Mouse (Mus musculus): ENCODE results near the gene Rpl12. TPM values are rescaled to one million over a fixed set of nuclear protein-coding genes. Genes with fewer than 3 reads are reported as not detected.
"Not testable (repeated sequence)": the region's sequence is repeated elsewhere in the genome, so short reads cannot be mapped to it uniquely, and the experiment has no call there.

Gene Rpl12
- total RNA-seq, 1 experiment from 2014 or later = 133 TPM

- DNase-seq = peak; percentile 92
These were observed 20.4 kb downstream of the Rpl12 start, which contains the start of gene Slc2a8 for GRCm38 (mm10) chr2:32981725-32982271. Slc2a8 (minus strand) TSS chr2:32982083.

GRCm38 (mm10) chr2:32982700-32983099, 21.3 kb downstream of the Rpl12 start:
- DNase-seq = no peak

- DNase-seq = no peak
These were observed 22.3 kb downstream of the Rpl12 start for GRCm38 (mm10) chr2:32983617-32984016.

- no peak for DNase-seq
These were observed 24.5 kb downstream of the Rpl12 start for GRCm38 (mm10) chr2:32985844-32986243.

DNA sequence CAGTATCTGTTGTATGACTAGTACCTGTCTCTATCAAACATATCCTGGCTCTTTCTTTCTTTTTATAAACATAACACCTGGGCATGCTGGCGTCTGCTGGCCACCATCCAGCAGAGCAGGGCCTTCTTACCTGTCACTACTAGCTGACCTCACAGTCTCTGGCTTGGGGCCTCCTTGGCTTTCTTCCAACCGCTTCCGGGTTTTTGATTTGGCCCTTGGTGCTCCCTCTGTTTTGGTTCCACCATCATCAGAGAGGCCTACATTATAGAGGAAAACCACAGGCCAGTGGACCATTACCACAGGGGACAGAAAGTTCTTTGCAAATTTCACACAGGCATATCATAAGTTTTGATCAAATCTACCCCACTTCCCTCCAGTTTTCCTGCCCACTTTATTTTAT, 28.0 kb downstream of the Rpl12 start:
- no peak for DNase-seq

GRCm38 (mm10) chr2:32990167-32990832, 28.9 kb downstream of the Rpl12 start:
- no peak for DNase-seq

DNA sequence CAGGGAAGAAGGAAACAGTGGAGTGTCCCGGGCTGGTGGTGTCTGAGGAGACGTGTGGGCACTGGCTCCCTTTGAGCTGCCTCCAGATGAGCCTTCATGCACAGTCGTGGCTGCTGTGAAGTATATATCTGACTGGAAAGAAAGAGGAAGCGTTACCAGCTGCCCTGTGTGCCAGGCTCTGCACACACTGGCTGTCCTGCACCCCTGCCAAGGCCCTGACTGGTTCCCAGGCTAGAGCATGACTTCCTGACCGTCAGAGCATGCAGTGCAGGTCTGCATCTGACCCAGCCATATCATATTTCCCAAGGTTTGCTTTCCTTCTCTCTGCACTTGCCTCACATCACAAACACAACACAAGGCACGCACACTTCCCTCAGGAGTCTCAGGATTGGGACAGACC, 30.8 kb downstream of the Rpl12 start:
- DNase-seq = no peak

DNA sequence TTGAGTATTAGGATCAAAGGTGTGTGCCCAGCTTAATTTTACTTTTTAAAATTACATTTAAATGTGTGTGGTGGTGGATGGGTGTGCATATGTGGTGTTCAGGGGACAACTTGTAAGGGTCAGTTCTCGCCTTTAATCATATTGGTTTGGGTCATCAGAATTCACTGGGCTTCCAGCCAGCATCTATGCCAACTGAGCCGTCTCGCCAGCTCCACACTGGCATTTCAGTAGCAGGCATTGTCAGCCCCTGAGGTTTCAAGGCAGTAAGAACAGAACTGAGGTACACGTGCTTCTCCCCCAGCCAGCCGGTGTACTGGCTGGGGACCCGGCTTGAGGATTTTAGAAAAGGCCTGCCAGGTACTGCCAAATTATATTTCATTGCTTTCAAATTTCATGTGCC, 35.7 kb downstream of the Rpl12 start:
- DNase-seq = no peak

DNA sequence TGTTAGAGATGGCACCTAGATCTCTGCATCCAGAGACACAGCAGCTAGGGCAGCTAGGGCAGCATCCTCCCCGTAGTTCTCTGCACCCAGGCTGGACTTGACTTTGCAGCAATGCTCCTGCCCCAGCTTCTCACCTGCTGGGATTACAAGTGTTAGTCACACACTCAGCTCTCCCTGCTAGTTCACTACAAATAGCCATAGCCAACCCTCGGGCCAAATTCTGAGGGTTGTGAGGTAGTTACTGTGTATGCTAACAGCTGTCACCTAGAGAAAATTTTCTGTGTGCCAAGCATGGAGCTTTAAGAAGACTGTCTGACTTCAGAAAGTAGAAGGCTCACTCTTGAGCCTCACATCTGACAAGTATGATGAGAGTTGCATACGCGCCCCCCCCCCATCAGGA, 36.4 kb downstream of the Rpl12 start:
- DNase-seq = no peak

- no peak for DNase-seq
These were observed 38.4 kb downstream of the Rpl12 start for GRCm38 (mm10) chr2:32999752-33000151.

- no peak for DNase-seq
These were observed 40.8 kb downstream of the Rpl12 start for GRCm38 (mm10) chr2:33002144-33002543.

GRCm38 (mm10) chr2:33005041-33005440, 43.7 kb downstream of the Rpl12 start:
- DNase-seq = no peak

DNA sequence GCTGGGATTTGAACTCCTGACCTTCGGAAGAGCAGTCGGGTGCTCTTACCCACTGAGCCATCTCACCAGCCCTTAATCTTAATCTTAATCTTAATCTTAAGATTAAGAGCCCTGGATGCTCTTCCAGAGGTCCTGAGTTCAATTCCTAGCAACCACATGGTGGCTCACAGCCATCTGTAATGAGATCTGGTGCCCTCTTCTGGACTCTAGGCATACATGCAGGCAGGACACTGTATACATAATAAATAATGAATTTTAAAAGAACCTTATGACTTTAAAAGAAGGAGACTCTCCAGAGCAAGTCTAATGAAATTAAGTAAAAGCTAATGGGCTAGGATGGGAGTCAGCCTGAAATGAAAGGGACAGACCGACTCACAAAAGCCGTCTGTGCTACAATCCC, 47.7 kb downstream of the Rpl12 start:
- not testable (repeated sequence) for DNase-seq

DNA sequence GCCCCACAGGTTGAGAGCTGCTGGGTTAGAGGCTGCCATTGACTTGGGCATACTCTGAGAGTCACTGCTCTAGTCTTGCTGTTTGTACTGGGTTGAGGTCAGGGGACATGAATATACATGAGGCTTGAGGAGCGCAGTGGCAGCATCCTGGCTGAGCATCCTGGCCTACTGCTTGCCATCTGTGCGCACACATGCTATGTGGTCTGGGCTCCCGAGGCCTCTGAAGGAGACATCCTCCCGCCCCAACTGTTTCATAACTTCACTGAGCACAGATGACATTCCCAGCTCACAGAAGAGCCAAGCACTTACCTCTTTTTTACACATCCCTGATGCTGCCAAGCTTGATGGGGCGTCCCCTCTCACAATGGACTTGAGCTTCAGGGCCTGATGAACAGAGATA, 53.5 kb downstream of the Rpl12 start:
- DNase-seq = no peak

Other genes with a start within 250 kb of the Rpl12 start
- gene Cdk9, start 248.5 kb upstream of the Rpl12 start, total RNA-seq (2021) = 83.6 and 96.8 TPM in 2 replicates
- gene Sh2d3c, start 240.5 kb upstream of the Rpl12 start, total RNA-seq (2021) = 14.3 and 23.7 TPM in 2 replicates
- gene 6330409D20Rik, start 220.5 kb upstream of the Rpl12 start, total RNA-seq (2021) = not detected in 2 replicates
- gene Tor2a, start 204.3 kb upstream of the Rpl12 start, total RNA-seq (2021) = 24.7 and 30.8 TPM in 2 replicates
- 0.15 and 0.24 TPM in 2 replicates for gene Ttc16, start 185.9 kb upstream of the Rpl12 start, total RNA-seq (2021)
- gene Ptrh1, start 185.8 kb upstream of the Rpl12 start, total RNA-seq (2021) = 5.7 and 5.9 TPM in 2 replicates
- gene Cfap157, start 177.1 kb upstream of the Rpl12 start, total RNA-seq (2021) = not detected in 2 replicates
- 15.6 and 22.2 TPM in 2 replicates for gene Stxbp1, start 114.3 kb upstream of the Rpl12 start, total RNA-seq (2021)
- 14.0 and 15.2 TPM in 2 replicates for gene Fam129b, start 85.4 kb upstream of the Rpl12 start, total RNA-seq (2021)
- 17.4 and 28.7 TPM in 2 replicates for gene Lrsam1, start 55 bp downstream of the Rpl12 start, total RNA-seq (2021)
- gene Slc2a8, start 20.5 kb downstream of the Rpl12 start, total RNA-seq (2021) = 15.0 and 24.4 TPM in 2 replicates
- gene Garnl3, start 170.1 kb downstream of the Rpl12 start, total RNA-seq (2021) = 17.3 and 19.2 TPM in 2 replicates